In genomic region chr13:48273451-48274069, GRCm38 (mm10) we compare ENCODE assay signal across 8 mouse cellular contexts. TPM values are rescaled to one million over a fixed set of nuclear protein-coding genes. Genes with fewer than 3 reads are reported as not detected.
DNase-seq lines count a peak whose midpoint lies in the region; ATAC-seq and TF ChIP-seq lines count a peak whose summit lies in the region.

No protein-coding gene starts in this region.

- H3K9me3 ChIP-seq in embryonic facial prominence, embryonic 11.5 days (replicated peaks; ENCODE audit: control insufficient read depth, low read length): no peaks in the 10 kb centered on the region
- no peaks in the 10 kb centered on the region for H3K9me3 ChIP-seq in heart, embryonic 13.5 days
- no peaks in the 10 kb centered on the region for H3K9me3 ChIP-seq in kidney, postnatal 0 days (replicated peaks; ENCODE audit: low read length)
- H3K9me3 ChIP-seq in neural tube, embryonic 12.5 days: no peaks in the 10 kb centered on the region

- WGBS in embryonic facial prominence, embryonic 11.5 days: 4% methylated on average over 15 of the region's 15 CpGs
- WGBS in heart, embryonic 13.5 days: 6% methylated on average over 15 of the region's 15 CpGs
- 11% methylated on average over 15 of the region's 15 CpGs for WGBS in kidney, postnatal 0 days
- 10% methylated on average over 15 of the region's 15 CpGs for WGBS in liver, adult 2 months
- 7% methylated on average over 15 of the region's 15 CpGs for WGBS in neural tube, embryonic 12.5 days

- ATAC-seq in embryonic facial prominence, embryonic 11.5 days (replicated peaks; ENCODE audit: insufficient number of reproducible peaks, low FRiP score, low TSS enrichment, low read depth): peak; percentile 75; the same call in 1 of the 2 replicates
- ATAC-seq in heart, embryonic 13.5 days (ENCODE audit: extremely low read depth, insufficient number of reproducible peaks, low FRiP score, low TSS enrichment): peak; percentile 74; the same call in 1 of the 2 replicates
- ATAC-seq in kidney, postnatal 0 days (replicated peaks; ENCODE audit: low FRiP score, low read depth): peak; percentile 87
- ATAC-seq in neural tube, embryonic 12.5 days (ENCODE audit: low FRiP score, low read depth): 0 out of 2 replicates have a peak, but pooled peaks have one; percentile 53
- no peak for ATAC-seq in activated CD4-positive, CD25-positive, alpha-beta regulatory T cell, adult 4 months

- no peak overlapping the region for H3K4me3 ChIP-seq in embryonic facial prominence, embryonic 11.5 days (ENCODE audit: low read depth, low read length)
- H3K4me3 ChIP-seq in heart, embryonic 13.5 days: peak overlapping the region; percentile 48
- peak overlapping the region; percentile 16; the same call in 1 of the 2 replicates for H3K4me3 ChIP-seq in kidney, postnatal 0 days (replicated peaks; ENCODE audit: low read depth, low read length)
- no peak overlapping the region for H3K4me3 ChIP-seq in liver, adult 2 months (ENCODE audit: insufficient read depth, low read depth, low read length)
- 0 out of 2 replicates have a peak overlapping the region, but pooled peaks have one; percentile 7 for H3K4me3 ChIP-seq in neural tube, embryonic 12.5 days

- H3K36me3 ChIP-seq in embryonic facial prominence, embryonic 11.5 days (replicated peaks; ENCODE audit: control insufficient read depth, insufficient read depth, low read depth, low read length): no peaks in the 10 kb centered on the region
- H3K36me3 ChIP-seq in heart, embryonic 13.5 days: no peaks in the 10 kb centered on the region
- H3K36me3 ChIP-seq in kidney, postnatal 0 days (ENCODE audit: insufficient read depth, low read length): no peaks in the 10 kb centered on the region
- no peaks in the 10 kb centered on the region for H3K36me3 ChIP-seq in liver, adult 2 months (ENCODE audit: control insufficient read depth, insufficient read depth, low read length)
- H3K36me3 ChIP-seq in neural tube, embryonic 12.5 days: no peaks in the 10 kb centered on the region

- peak; percentile 8 to 9 for DNase-seq in cerebellum, adult 18-20 months
- DNase-seq in cerebellum, adult 11 months: no peak
- DNase-seq in embryonic facial prominence, embryonic 11.5 days (ENCODE audit: low spot score): peak; percentile 76
- DNase-seq in kidney, postnatal 0 days (ENCODE audit: low spot score): peak; percentile 75
- peak; percentile 17 for DNase-seq in liver, adult 2 months (ENCODE audit: extremely low read depth, low read depth, low spot score)

- no peaks in the 10 kb centered on the region for H3K79me2 ChIP-seq in liver, adult 2 months (ENCODE audit: control insufficient read depth, insufficient read depth, low read length)

- no peaks in the 10 kb centered on the region for H3K27me3 ChIP-seq in embryonic facial prominence, embryonic 11.5 days (ENCODE audit: control insufficient read depth, insufficient read depth, low read length)
- no peaks in the 10 kb centered on the region for H3K27me3 ChIP-seq in heart, embryonic 13.5 days (replicated peaks)
- H3K27me3 ChIP-seq in kidney, postnatal 0 days (ENCODE audit: insufficient read depth, low read length): no peaks in the 10 kb centered on the region
- peaks cover 4% of the 10 kb centered on the region; the same call in 1 of the 2 replicates for H3K27me3 ChIP-seq in liver, adult 2 months (ENCODE audit: control insufficient read depth, insufficient read depth, low read length)
- H3K27me3 ChIP-seq in neural tube, embryonic 12.5 days (replicated peaks): no peaks in the 10 kb centered on the region

- H3K9ac ChIP-seq in embryonic facial prominence, embryonic 11.5 days (replicated peaks; ENCODE audit: low read length): peak overlapping the region; percentile 22; the same call in 1 of the 2 replicates
- peak overlapping the region; percentile 70 for H3K9ac ChIP-seq in heart, embryonic 13.5 days
- peak overlapping the region; percentile 53; the same call in 1 of the 2 replicates for H3K9ac ChIP-seq in kidney, postnatal 0 days (ENCODE audit: low read depth, low read length)
- no peak overlapping the region for H3K9ac ChIP-seq in liver, adult 2 months (ENCODE audit: low read depth, low read length)
- no peak overlapping the region for H3K9ac ChIP-seq in neural tube, embryonic 12.5 days

- H3K27ac ChIP-seq in embryonic facial prominence, embryonic 11.5 days (replicated peaks; ENCODE audit: low read depth, low read length): no peak overlapping the region
- no peak overlapping the region for H3K27ac ChIP-seq in heart, embryonic 13.5 days (replicated peaks)
- no peak overlapping the region for H3K27ac ChIP-seq in kidney, postnatal 0 days
- no peak overlapping the region for H3K27ac ChIP-seq in liver, adult 2 months (replicated peaks; ENCODE audit: insufficient read depth, low read depth, low read length)
- H3K27ac ChIP-seq in neural tube, embryonic 12.5 days: no peak overlapping the region

- TF ChIP-seq CTCF in kidney, postnatal 0 days (IDR thresholded peaks at IDR 0.05; ENCODE audit: low read depth): peak; percentile 87
- peak; percentile 31; the same call in 1 of the 2 replicates for TF ChIP-seq CTCF in liver, adult 2 months (IDR thresholded peaks at IDR 0.05; ENCODE audit: low read depth, low read length)

- TF ChIP-seq POLR2A in liver, adult 2 months (IDR thresholded peaks at IDR 0.05; ENCODE audit: extremely low read depth, insufficient read depth, low read length): no peak

- H3K4me1 ChIP-seq in embryonic facial prominence, embryonic 11.5 days (ENCODE audit: control insufficient read depth, insufficient read depth, low read length): no peaks in the 10 kb centered on the region
- H3K4me1 ChIP-seq in heart, embryonic 13.5 days: peaks cover 14% of the 10 kb centered on the region
- no peaks in the 10 kb centered on the region for H3K4me1 ChIP-seq in kidney, postnatal 0 days (replicated peaks; ENCODE audit: insufficient read depth, low read length)
- H3K4me1 ChIP-seq in liver, adult 2 months (ENCODE audit: control insufficient read depth, insufficient read depth, low read length): 0 out of 2 replicates have a peak, but pooled peaks cover 2% of the 10 kb centered on the region
- H3K4me1 ChIP-seq in neural tube, embryonic 12.5 days: peaks cover 13% of the 10 kb centered on the region; the same call in 1 of the 2 replicates

- peak overlapping the region; percentile 47 for H3K4me2 ChIP-seq in embryonic facial prominence, embryonic 11.5 days (ENCODE audit: low read depth, low read length)
- peak overlapping the region; percentile 75 for H3K4me2 ChIP-seq in heart, embryonic 13.5 days
- H3K4me2 ChIP-seq in kidney, postnatal 0 days (ENCODE audit: low read length): peak overlapping the region; percentile 56
- H3K4me2 ChIP-seq in neural tube, embryonic 12.5 days (replicated peaks): peak overlapping the region; percentile 53

RNA-seq across cellular contexts. Expression of gene Id4, which starts 12.5 kb away (rescaled TPM):
- 19.9 and 22.1 TPM in 2 replicates for polyA plus RNA-seq in embryonic facial prominence, embryonic 11.5 days (2014; fragmentation: Nextera tagmentation; extraction: Ambion mirVana)
- 2.5 and 2.6 TPM in 2 replicates for polyA plus RNA-seq in heart, embryonic 13.5 days (2015; fragmentation: Nextera tagmentation; extraction: Ambion mirVana)
- polyA plus RNA-seq in kidney, postnatal 0 days (2015; fragmentation: Nextera tagmentation; extraction: Ambion mirVana): 22.2 and 23.9 TPM in 2 replicates
- total RNA-seq in liver, adult 2 months (2014; rRNA removed): 0.46 and 0.81 TPM in 2 replicates
- 0.27 and 0.56 TPM in 2 replicates for polyA plus RNA-seq in liver, adult 2 months (2012; rRNA removed)
- 103 and 105 TPM in 2 replicates for polyA plus RNA-seq in neural tube, embryonic 12.5 days (2016; fragmentation: Nextera tagmentation; extraction: Ambion mirVana)
- not detected for polyA plus RNA-seq in activated CD4-positive, CD25-positive, alpha-beta regulatory T cell, adult 4 months (2017; shearing (Covaris generic))

Comparison
In these comparisons a context has a peak if more than half of its experiments do, and no peak if none do; other contexts are left out.
1. H3K4me3 ChIP-seq: peak in heart, embryonic 13.5 days (single experiment), kidney, postnatal 0 days (single experiment) and neural tube, embryonic 12.5 days (single experiment); none in embryonic facial prominence, embryonic 11.5 days (single experiment) and liver, adult 2 months (single experiment).
2. H3K9ac ChIP-seq: peak in embryonic facial prominence, embryonic 11.5 days (single experiment), heart, embryonic 13.5 days (single experiment) and kidney, postnatal 0 days (single experiment); none in liver, adult 2 months (single experiment) and neural tube, embryonic 12.5 days (single experiment).
3. Peak in every context shown above with its lines, with median percentiles within 50 percentile points of each other: H3K4me2 ChIP-seq.